Mouse (Mus musculus): ENCODE data around the gene Prdm4. TPM values are rescaled to one million over a fixed set of nuclear protein-coding genes. Genes with fewer than 3 reads are reported as not detected.

The Prdm4 gene
- 10 to 100 TPM; 17.3 to 18.1 TPM for total RNA-seq (2021)

- DNase-seq, result peak; percentile 97
- intact Hi-C loops (cut with DNase I), result loop anchor here (2.0 to 10.0 kb wide), 3 partner anchors 41 to 788 kb away; partner anchors contain the start of genes Hsp90b1, Rtcb and Ttc41
These were observed at the start of gene Prdm4 for GRCm38 (mm10) chr10:85916498-85917309. Prdm4 (minus strand) TSS chr10:85917142.

- DNase-seq, result no peak
- intact Hi-C loops (cut with DNase I), result loop anchor here (5.0 kb wide), 2 partner anchors 96 to 331 kb away; no protein-coding TSS in a partner anchor
These were observed 49.5 kb upstream of the Prdm4 start for GRCm38 (mm10) chr10:85966476-85966875.

- no peak for DNase-seq
- intact Hi-C loops (cut with DNase I), result no loop called here
These were observed 47.4 kb upstream of the Prdm4 start for GRCm38 (mm10) chr10:85964316-85964715.

- intact Hi-C loops (cut with DNase I), result no loop called here
These were observed 46.0 kb upstream of the Prdm4 start for GRCm38 (mm10) chr10:85962897-85963296.

GRCm38 (mm10) chr10:85957464-85957950 lies 40.6 kb upstream of the Prdm4 start, which contains the start of gene Rtcb:
Rtcb (minus strand) TSS chr10:85957823.
- intact Hi-C loops (cut with DNase I), result loop anchor here (5.0 to 10.0 kb wide), 2 partner anchors 40 to 747 kb away; partner anchors contain the start of genes Hsp90b1, Prdm4 and Ttc41

More at GRCm38 (mm10) chr10:85962897-85963296, 46.0 kb upstream of the Prdm4 start:
- peak; percentile 19 to 21 for DNase-seq

GRCm38 (mm10) chr10:85956871-85957419 lies 40.0 kb upstream of the Prdm4 start:
- intact Hi-C loops (cut with DNase I), result loop anchor here (5.0 to 10.0 kb wide), 2 partner anchors 40 to 748 kb away; partner anchors contain the start of genes Hsp90b1, Prdm4 and Ttc41
- DNase-seq, result no peak

More at GRCm38 (mm10) chr10:85957464-85957950, 40.6 kb upstream of the Prdm4 start, which contains the start of gene Rtcb:
- DNase-seq, result peak; percentile 97 to 99

- DNase-seq, result no peak
- intact Hi-C loops (cut with DNase I), result loop anchor here (10.0 kb wide), 1 partner anchor 750 kb away; the partner anchor contains the start of genes Hsp90b1 and Ttc41
These were observed 37.5 kb upstream of the Prdm4 start for GRCm38 (mm10) chr10:85954429-85954828.

GRCm38 (mm10) chr10:85953401-85953800 lies 36.5 kb upstream of the Prdm4 start:
- peak; percentile 4 to 16 for DNase-seq
- intact Hi-C loops (cut with DNase I), result loop anchor here (10.0 kb wide), 1 partner anchor 751 kb away; the partner anchor contains the start of genes Hsp90b1 and Ttc41

- DNase-seq, result no peak
- intact Hi-C loops (cut with DNase I), result loop anchor here (10.0 kb wide), 1 partner anchor 753 kb away; the partner anchor contains the start of genes Hsp90b1 and Ttc41
These were observed 35.0 kb upstream of the Prdm4 start for GRCm38 (mm10) chr10:85951765-85952443.

GRCm38 (mm10) chr10:85948483-85949196 lies 31.7 kb upstream of the Prdm4 start:
- intact Hi-C loops (cut with DNase I), result no loop called here
- no peak for DNase-seq

GRCm38 (mm10) chr10:85936280-85936965 lies 19.5 kb upstream of the Prdm4 start:
- DNase-seq, result no peak
- intact Hi-C loops (cut with DNase I), result no loop called here

GRCm38 (mm10) chr10:85929962-85930361 lies 13.0 kb upstream of the Prdm4 start:
- DNase-seq, result no peak
- intact Hi-C loops (cut with DNase I), result no loop called here

- no peak for DNase-seq
- intact Hi-C loops (cut with DNase I), result no loop called here
These were observed 12.3 kb upstream of the Prdm4 start for GRCm38 (mm10) chr10:85929208-85929591.

GRCm38 (mm10) chr10:85928499-85929207 lies 11.7 kb upstream of the Prdm4 start:
- DNase-seq, result peak; percentile 43 to 46
- intact Hi-C loops (cut with DNase I), result no loop called here

GRCm38 (mm10) chr10:85927676-85928445 lies 10.9 kb upstream of the Prdm4 start, which contains the start of gene Ascl4:
Ascl4 (plus strand) TSS chr10:85927681.
- peak; percentile 5 to 19 for DNase-seq
- intact Hi-C loops (cut with DNase I), result no loop called here

- no peak for DNase-seq
- intact Hi-C loops (cut with DNase I), result loop anchor here (10.0 kb wide), 1 partner anchor 205 kb away; no protein-coding TSS in a partner anchor
These were observed 37.0 kb downstream of the Prdm4 start for GRCm38 (mm10) chr10:85879886-85880486.

GRCm38 (mm10) chr10:85875812-85876211 lies 41.1 kb downstream of the Prdm4 start:
- no peak for DNase-seq
- intact Hi-C loops (cut with DNase I), result loop anchor here (10.0 kb wide), 1 partner anchor 201 kb away; no protein-coding TSS in a partner anchor
